Comparison of ENCODE assay signal across 7 mouse cellular contexts in genomic region chr11:118150115-118150701, GRCm38 (mm10). TPM values are rescaled to one million over a fixed set of nuclear protein-coding genes. Genes with fewer than 3 reads are reported as not detected.
DNase-seq lines count a peak whose midpoint lies in the region; ATAC-seq and TF ChIP-seq lines count a peak whose summit lies in the region.

No protein-coding gene starts in this region.

- peaks cover 15% of the 10 kb centered on the region for H3K4me1 ChIP-seq in kidney, embryonic 15.5 days
- H3K4me1 ChIP-seq in limb, embryonic 14.5 days (ENCODE audit: control insufficient read depth, insufficient read depth, low read length) = peaks cover 6% of the 10 kb centered on the region; the same call in 1 of the 2 replicates

- H3K4me2 ChIP-seq in kidney, embryonic 15.5 days = no peak overlapping the region
- no peak overlapping the region for H3K4me2 ChIP-seq in limb, embryonic 14.5 days (replicated peaks; ENCODE audit: low read depth, low read length, severe bottlenecking)

- no peaks in the 10 kb centered on the region for H3K36me3 ChIP-seq in kidney, embryonic 15.5 days
- no peaks in the 10 kb centered on the region for H3K36me3 ChIP-seq in limb, embryonic 14.5 days (ENCODE audit: control insufficient read depth, insufficient read depth, low read length)

- no peak overlapping the region for H3K4me3 ChIP-seq in kidney, embryonic 15.5 days (replicated peaks)
- no peak overlapping the region for H3K4me3 ChIP-seq in limb, embryonic 14.5 days (replicated peaks; ENCODE audit: low read length)

- no peak overlapping the region for H3K9ac ChIP-seq in kidney, embryonic 15.5 days
- no peak overlapping the region for H3K9ac ChIP-seq in limb, embryonic 14.5 days (ENCODE audit: low read depth, low read length, severe bottlenecking)

- 0 out of 2 replicates have a peak overlapping the region, but pooled peaks have one; percentile 34 for H3K27ac ChIP-seq in kidney, embryonic 15.5 days
- peak overlapping the region; percentile 48 for H3K27ac ChIP-seq in limb, embryonic 14.5 days (replicated peaks; ENCODE audit: low read depth, low read length)

- no peak for TF ChIP-seq POLR2A in limb, embryonic 14.5 days (IDR thresholded peaks at IDR 0.05; ENCODE audit: borderline replicate concordance, extremely low read depth, insufficient read depth, insufficient read length)

- no peaks in the 10 kb centered on the region for H3K27me3 ChIP-seq in kidney, embryonic 15.5 days
- H3K27me3 ChIP-seq in limb, embryonic 14.5 days (ENCODE audit: control insufficient read depth, insufficient read depth, low read length) = no peaks in the 10 kb centered on the region

- DNase-seq in kidney, adult 8-10 months = no peak
- peak; percentile 22 for DNase-seq in brain, embryonic 18.5 days (ENCODE audit: low read depth, low spot score)
- peak; percentile 57 for DNase-seq in heart, postnatal 4 days
- peak; percentile 52 for DNase-seq in limb, embryonic 14.5 days (ENCODE audit: low spot score)
- DNase-seq in gastrocnemius, postnatal 36 days = no peak
- DNase-seq in adipocyte (ENCODE audit: low spot score) = no peak

- no peaks in the 10 kb centered on the region for H3K9me3 ChIP-seq in kidney, embryonic 15.5 days (replicated peaks)
- H3K9me3 ChIP-seq in limb, embryonic 14.5 days (ENCODE audit: control insufficient read depth, low read length) = no peaks in the 10 kb centered on the region

- no peak for ATAC-seq in kidney, embryonic 15.5 days (replicated peaks; ENCODE audit: low FRiP score)
- ATAC-seq in limb, embryonic 14.5 days (ENCODE audit: low FRiP score, low read depth) = no peak

- intact Hi-C loops in gastrocnemius, postnatal 36 days (cut with DNase I) = loop anchor here (10.0 kb wide), 1 partner anchor 245 kb away; no protein-coding TSS in a partner anchor

- WGBS in kidney, embryonic 15.5 days = 54% methylated on average over 9 of the region's 9 CpGs
- WGBS in limb, embryonic 14.5 days = 52% methylated on average over 9 of the region's 9 CpGs

RNA-seq across cellular contexts. Expression of gene Dnah17, which starts 19.8 kb away (rescaled TPM):
- polyA plus RNA-seq in kidney, embryonic 15.5 days (2015; fragmentation: Nextera tagmentation; extraction: Ambion mirVana) = 0.17 and 0.22 TPM in 2 replicates
- total RNA-seq in heart, postnatal 4 days (2021) = under 1 TPM; 0.05 TPM
- 0.10 TPM in 2 replicates for polyA plus RNA-seq in limb, embryonic 14.5 days (2012; rRNA removed)
- polyA plus RNA-seq in limb, embryonic 14.5 days (2014; fragmentation: Nextera tagmentation; extraction: Ambion mirVana) = 0.11 and 0.17 TPM in 2 replicates
- total RNA-seq in gastrocnemius, postnatal 36 days (2021) = under 1 TPM; 0.10 to 0.22 TPM

Comparison
In these comparisons a context has a peak if more than half of its experiments do, and no peak if none do; other contexts are left out.
1. DNase-seq: peak in brain, embryonic 18.5 days (single experiment), heart, postnatal 4 days (single experiment) and limb, embryonic 14.5 days (single experiment); none in kidney, adult 8-10 months (0 of 2), gastrocnemius, postnatal 36 days (0 of 2) and adipocyte (single experiment).